Mouse (Mus musculus) megakaryocyte, embryonic 14.5 days (primary cell): ENCODE results near the gene A730046J19Rik.

Experiments
- FLI1 ChIP-seq: IDR thresholded peaks from 2 replicates; pipeline ENCODE4 v1.6.1; 2012; ENCODE audit warnings: low read length, inconsistent platforms, mixed read lengths
- GATA1 ChIP-seq: IDR thresholded peaks from 3 replicates; pipeline ENCODE4 v1.6.1; 2012; ENCODE audit warnings: mixed read lengths, low read length, inconsistent platforms, borderline replicate concordance

DNA sequence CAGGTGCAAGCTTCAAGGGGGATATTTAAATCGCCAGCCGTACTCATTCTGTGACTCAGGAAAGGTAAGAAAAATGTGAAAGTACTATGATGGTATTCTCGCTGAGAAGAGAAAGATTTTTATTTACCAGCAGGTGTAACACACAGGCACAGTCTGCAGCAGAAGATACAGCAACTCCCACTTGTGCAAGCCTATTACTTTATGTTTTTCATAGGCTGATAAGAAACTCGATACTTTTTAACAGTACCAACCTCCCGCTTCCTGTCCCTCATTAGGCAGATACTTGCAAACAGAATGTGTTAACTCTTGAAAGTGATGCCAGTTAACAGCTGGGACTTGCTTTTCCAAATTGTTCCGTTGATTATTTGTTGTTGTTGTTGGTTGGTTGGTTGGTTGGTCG lies 616 bp downstream of the A730046J19Rik start:
- TF ChIP-seq GATA1, result no peak
- TF ChIP-seq FLI1, result no peak
